Mouse (Mus musculus) thymus, adult 18-20 months (tissue): ENCODE results near the gene Tent5c.
A peak's percentile ranks its signal among the peaks of the same experiment; 100 is the strongest.
"Not testable (repeated sequence)": the region's sequence is repeated elsewhere in the genome, so short reads cannot be mapped to it uniquely, and the experiment has no call there.

ENCODE experiments used
- DNase-seq, 2 experiments: peaks; one replicate each; pipeline ENCODE4 v3.0.0; 2022; ENCODE audit warnings: mixed read lengths in 2 of 2

The Tent5c gene

GRCm38 (mm10) chr3:100436756-100437155 is 52.4 kb downstream of the Tent5c start:
- DNase-seq, result no peak

GRCm38 (mm10) chr3:100431705-100432104 is 57.4 kb downstream of the Tent5c start:
- no peak for DNase-seq

GRCm38 (mm10) chr3:100430731-100431130 is 58.4 kb downstream of the Tent5c start:
- DNase-seq, result no peak

GRCm38 (mm10) chr3:100430101-100430500 is 59.0 kb downstream of the Tent5c start:
- no peak for DNase-seq

GRCm38 (mm10) chr3:100429667-100430066 is 59.5 kb downstream of the Tent5c start:
- no peak for DNase-seq

GRCm38 (mm10) chr3:100427548-100427947 is 61.6 kb downstream of the Tent5c start:
- DNase-seq, result no peak

GRCm38 (mm10) chr3:100422392-100423167 is 66.5 kb downstream of the Tent5c start:
- peak in 1 of 2 experiments; percentile 31 for DNase-seq

- no peak for DNase-seq
These were observed 67.8 kb downstream of the Tent5c start for GRCm38 (mm10) chr3:100421354-100421753.

- no peak for DNase-seq
These were observed 68.5 kb downstream of the Tent5c start for GRCm38 (mm10) chr3:100420691-100421056.

- DNase-seq, result no peak
These were observed 69.0 kb downstream of the Tent5c start for GRCm38 (mm10) chr3:100419962-100420690.

GRCm38 (mm10) chr3:100418387-100418786 is 70.7 kb downstream of the Tent5c start:
- no peak for DNase-seq

GRCm38 (mm10) chr3:100417772-100418311 is 71.3 kb downstream of the Tent5c start:
- no peak for DNase-seq

- no peak for DNase-seq
These were observed 73.5 kb downstream of the Tent5c start for GRCm38 (mm10) chr3:100415671-100416070.

GRCm38 (mm10) chr3:100413586-100413985 is 75.5 kb downstream of the Tent5c start:
- DNase-seq, result not testable (repeated sequence)

- no peak for DNase-seq
These were observed 77.2 kb downstream of the Tent5c start for GRCm38 (mm10) chr3:100411945-100412344.

GRCm38 (mm10) chr3:100409280-100409679 is 79.8 kb downstream of the Tent5c start:
- no peak for DNase-seq

GRCm38 (mm10) chr3:100408351-100409043 is 80.6 kb downstream of the Tent5c start:
- DNase-seq, result no peak

GRCm38 (mm10) chr3:100402656-100403055 is 86.5 kb downstream of the Tent5c start:
- no peak for DNase-seq
